ENCODE assay signal across 34 mouse cellular contexts in the genomic region with DNA sequence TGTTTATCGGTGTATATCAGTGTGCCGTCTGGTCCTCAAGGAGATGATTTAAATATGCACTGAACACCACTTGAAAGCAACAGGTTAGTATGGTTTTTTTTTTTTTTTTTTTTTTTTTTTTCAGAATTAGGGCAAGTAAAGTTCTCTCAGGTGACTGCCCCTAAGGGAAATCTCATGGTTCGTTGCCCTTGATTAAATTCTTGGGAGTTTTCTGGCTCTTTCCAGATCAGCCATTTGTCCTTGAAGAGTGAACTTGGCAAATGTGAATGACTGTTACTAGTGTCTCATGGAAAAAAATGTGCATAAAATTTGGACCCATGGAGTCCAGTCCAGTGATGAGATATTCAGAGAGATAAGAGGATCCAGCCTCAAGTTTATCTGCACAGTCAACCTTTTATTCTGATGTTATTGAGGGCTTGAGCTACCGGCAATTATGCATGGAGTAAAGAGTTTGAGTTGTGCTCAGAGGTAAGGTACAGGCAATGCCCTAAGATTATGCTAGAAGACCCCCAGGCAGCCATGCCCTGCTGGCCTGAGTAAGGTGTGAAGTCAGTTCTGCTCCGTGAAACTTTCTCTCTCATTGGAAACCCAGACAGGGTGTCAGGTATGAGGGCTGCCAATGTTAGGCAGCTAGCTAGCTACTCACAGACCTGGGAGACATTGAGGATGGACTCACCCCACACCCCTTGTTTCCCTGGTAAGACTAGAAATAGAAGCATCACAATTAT. TPM values are rescaled to one million over a fixed set of nuclear protein-coding genes. Genes with fewer than 3 reads are reported as not detected.
DNase-seq lines count a peak whose midpoint lies in the region; ATAC-seq and TF ChIP-seq lines count a peak whose summit lies in the region.
"Had no signal": no experiment of that assay in that cellular context is flagged by ENCODE, and none has a peak within 500 bp of the region (broad histone marks: within the 10 kb centered on the region; RNA-seq: fewer than 3 reads in every experiment).

No protein-coding gene starts in this region.

- no peaks in the 10 kb centered on the region for H3K27me3 ChIP-seq in kidney, adult 2 months (replicated peaks; ENCODE audit: control insufficient read depth, insufficient read depth, low read length)
- H3K27me3 ChIP-seq in kidney, embryonic 16.5 days (ENCODE audit: insufficient read depth, low read length), result no peaks in the 10 kb centered on the region
- H3K27me3 ChIP-seq: embryonic facial prominence, embryonic 13.5 days; forebrain, embryonic 12.5 days; forebrain, embryonic 15.5 days; heart, embryonic 13.5 days; Patski had no signal

- no peaks in the 10 kb centered on the region for H3K9me3 ChIP-seq in kidney, embryonic 16.5 days (ENCODE audit: low read length)
- H3K9me3 ChIP-seq: embryonic facial prominence, embryonic 10.5 days; embryonic facial prominence, embryonic 13.5 days; forebrain, embryonic 12.5 days; forebrain, embryonic 15.5 days; heart, embryonic 13.5 days had no signal

- intact Hi-C loops in gastrocnemius, adult 2 months (cut with DNase I), result no loop called here

- DNase-seq in adrenal gland, adult 2 months, result peak; percentile 18
- no peak for DNase-seq in adrenal gland, adult 8-10 months
- DNase-seq in kidney, adult 2 months, result peak; percentile 85
- no peak for DNase-seq in kidney, adult 18-20 months
- DNase-seq in kidney, postnatal 4 days, result no peak
- no peak for DNase-seq in gastrocnemius, adult 2 months
- no peak for DNase-seq in layer of hippocampus, postnatal 25 days (ENCODE audit: extremely low spot score in 1 of 2, low spot score in 1 of 2)
- DNase-seq: adrenal gland, postnatal 25 days; cerebellum, adult 11-12 months; cerebellum, adult 8-10 months; cerebellum, postnatal 10 days; cerebellum, postnatal 36 days; embryo, embryonic 11 days; gastrocnemius, postnatal 14 days; heart, adult 18-20 months; heart, postnatal 14 days; heart, postnatal 4 days had no signal

- 50% methylated on average over 5 of the region's 5 CpGs for WGBS in kidney, adult 2 months
- 63% methylated on average over 5 of the region's 5 CpGs for WGBS in kidney, embryonic 16.5 days

- TF ChIP-seq POLR2A in kidney, adult 2 months (IDR thresholded peaks at IDR 0.05; ENCODE audit: low read depth, low read length), result no peak

- H3K36me3 ChIP-seq in kidney, adult 2 months (ENCODE audit: control insufficient read depth, insufficient read depth, low read length), result no peaks in the 10 kb centered on the region
- no peaks in the 10 kb centered on the region for H3K36me3 ChIP-seq in kidney, embryonic 16.5 days (ENCODE audit: insufficient read depth, low read length)
- H3K36me3 ChIP-seq: embryonic facial prominence, embryonic 10.5 days; embryonic facial prominence, embryonic 13.5 days; forebrain, embryonic 12.5 days; forebrain, embryonic 15.5 days; G1E; heart, embryonic 13.5 days had no signal

- no peak for TF ChIP-seq CTCF in kidney, adult 2 months (conservative IDR thresholded peaks at IDR 0.05; ENCODE audit: insufficient read depth, insufficient read length, low read depth, low read length)
- no peak for TF ChIP-seq CTCF in gastrocnemius, adult 2 months (IDR thresholded peaks at IDR 0.05)

- H3K4me1 ChIP-seq in kidney, adult 2 months (ENCODE audit: control insufficient read depth, insufficient read depth, low read length), result peaks cover 2% of the 10 kb centered on the region; the same call in 1 of the 2 replicates
- H3K4me1 ChIP-seq in kidney, embryonic 16.5 days (ENCODE audit: insufficient read depth, low read length), result no peaks in the 10 kb centered on the region; the same call in 1 of the 2 replicates
- H3K4me1 ChIP-seq: embryonic facial prominence, embryonic 10.5 days; embryonic facial prominence, embryonic 13.5 days; forebrain, embryonic 12.5 days; forebrain, embryonic 15.5 days had no signal

- no peak for ATAC-seq in kidney, embryonic 16.5 days (ENCODE audit: low FRiP score, low TSS enrichment)
- ATAC-seq: forebrain, embryonic 15.5 days; hindbrain, postnatal 0 days; Patski had no signal

- no peak overlapping the region for H3K9ac ChIP-seq in kidney, embryonic 16.5 days (replicated peaks; ENCODE audit: low read length)
- H3K9ac ChIP-seq: embryonic facial prominence, embryonic 13.5 days; forebrain, embryonic 12.5 days; forebrain, embryonic 15.5 days; heart, embryonic 13.5 days; hindbrain, embryonic 14.5 days had no signal

- H3K27ac ChIP-seq in kidney, adult 2 months (ENCODE audit: insufficient read depth, low read depth, low read length), result peak overlapping the region; percentile 96
- peak overlapping the region; percentile 51; the same call in 1 of the 2 replicates for H3K27ac ChIP-seq in kidney, embryonic 16.5 days (ENCODE audit: low read length)
- H3K27ac ChIP-seq in gastrocnemius, adult 2 months, result no peak overlapping the region
- H3K27ac ChIP-seq: embryonic facial prominence, embryonic 10.5 days; embryonic facial prominence, embryonic 13.5 days; forebrain, embryonic 12.5 days; forebrain, embryonic 15.5 days; heart, embryonic 13.5 days; hindbrain, embryonic 14.5 days; hindbrain, postnatal 0 days had no signal

- no peak overlapping the region for H3K4me3 ChIP-seq in kidney, adult 2 months (ENCODE audit: insufficient read depth, low read depth, low read length)
- H3K4me3 ChIP-seq in kidney, embryonic 16.5 days (ENCODE audit: low read length), result no peak overlapping the region
- no peak overlapping the region for H3K4me3 ChIP-seq in gastrocnemius, adult 2 months
- H3K4me3 ChIP-seq: embryonic facial prominence, embryonic 10.5 days; embryonic facial prominence, embryonic 13.5 days; erythroblast, embryonic 14.5 days; forebrain, embryonic 12.5 days; forebrain, embryonic 15.5 days; heart, embryonic 13.5 days had no signal

- no peak overlapping the region for H3K4me2 ChIP-seq in kidney, embryonic 16.5 days (replicated peaks; ENCODE audit: low read depth, low read length)
- H3K4me2 ChIP-seq: embryonic facial prominence, embryonic 13.5 days; forebrain, embryonic 12.5 days; forebrain, embryonic 15.5 days; heart, embryonic 13.5 days; hindbrain, embryonic 14.5 days had no signal

RNA-seq across cellular contexts. Expression of a gene that starts 4.7 kb away (rescaled TPM):
- total RNA-seq in adrenal gland, adult 2 months (2021), result not detected
- not detected in 2 replicates for polyA plus RNA-seq in adrenal gland, adult 2 months (2012; rRNA removed)
- total RNA-seq in adrenal gland, adult 8-10 months (2022), result not detected
- polyA plus RNA-seq in kidney, adult 2 months (2012; rRNA removed), result 76.0 and 79.1 TPM in 2 replicates
- polyA plus RNA-seq in kidney, embryonic 16.5 days (2015; fragmentation: Nextera tagmentation; extraction: Ambion mirVana), result 18.8 and 19.2 TPM in 2 replicates
- not detected for total RNA-seq in gastrocnemius, adult 2 months (2021)
- total RNA-seq in layer of hippocampus, postnatal 25 days (2021), result not detected
- total RNA-seq: adrenal gland, adult 18-20 months; adrenal gland, postnatal 25 days; gastrocnemius, adult 18-20 months; gastrocnemius, postnatal 14 days; gastrocnemius, postnatal 4 days; heart, adult 18-20 months; heart, postnatal 14 days; heart, postnatal 4 days; hindbrain, postnatal 0 days had no signal
- polyA plus RNA-seq: brain, embryonic 14.5 days; cortical plate, adult 2 months; embryonic facial prominence, embryonic 10.5 days; embryonic facial prominence, embryonic 13.5 days; erythroblast, embryonic 14.5 days; forebrain, embryonic 12.5 days; forebrain, embryonic 15.5 days; G1E; heart, embryonic 13.5 days; hindbrain, embryonic 11.5 days; hindbrain, postnatal 0 days had no signal

RNA-seq across cellular contexts. Expression of a gene that starts 32.9 kb away (rescaled TPM):
- total RNA-seq in adrenal gland, adult 2 months (2021), result under 1 TPM; 0.43 to 0.69 TPM
- 0.11 and 0.22 TPM in 2 replicates for polyA plus RNA-seq in adrenal gland, adult 2 months (2012; rRNA removed)
- total RNA-seq in adrenal gland, adult 8-10 months (2022), result 1 to 10 TPM in 3 of 4 experiments, under 1 TPM in 1; 0.66 to 2.1 (median 1.8) TPM
- 0.81 and 0.84 TPM in 2 replicates for polyA plus RNA-seq in kidney, adult 2 months (2012; rRNA removed)
- 2.2 and 2.6 TPM in 2 replicates for polyA plus RNA-seq in kidney, embryonic 16.5 days (2015; fragmentation: Nextera tagmentation; extraction: Ambion mirVana)
- total RNA-seq in gastrocnemius, adult 2 months (2021), result not detected
- total RNA-seq in layer of hippocampus, postnatal 25 days (2021), result under 1 TPM; 0.17 to 0.31 TPM
- total RNA-seq: gastrocnemius, adult 18-20 months; gastrocnemius, postnatal 14 days; gastrocnemius, postnatal 4 days had no signal
- polyA plus RNA-seq: erythroblast, embryonic 14.5 days; G1E; Patski had no signal

Comparison
In these comparisons a context has a peak if more than half of its experiments do, and no peak if none do; other contexts are left out.
1. DNase-seq: peak in adrenal gland, adult 2 months (single experiment) and kidney, adult 2 months (single experiment); none in adrenal gland, adult 8-10 months (single experiment), kidney, adult 18-20 months (single experiment), kidney, postnatal 4 days (0 of 2), gastrocnemius, adult 2 months (single experiment) and layer of hippocampus, postnatal 25 days (0 of 2).